ENCODE assay signal across 9 mouse cellular contexts in the genomic region with DNA sequence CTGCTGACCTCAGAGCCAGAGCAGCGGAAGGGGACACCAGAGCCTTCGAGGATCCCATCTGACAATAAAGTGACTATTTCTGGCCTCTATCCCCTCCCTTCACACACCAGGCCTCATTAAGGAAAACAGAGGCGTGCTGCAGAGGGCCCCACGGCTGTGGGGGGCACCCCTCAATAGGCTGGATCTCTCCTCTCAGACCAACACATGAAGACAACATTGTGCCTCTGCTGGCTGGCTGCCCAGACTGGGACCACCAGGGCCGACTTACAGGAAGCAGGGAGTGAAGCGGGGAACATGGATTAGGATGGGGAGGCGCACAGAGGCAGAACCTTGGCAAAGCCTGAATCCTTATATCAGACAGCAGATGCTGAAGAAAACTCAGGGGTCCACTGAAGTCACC.
DNase-seq lines count a peak whose midpoint lies in the region; ATAC-seq and TF ChIP-seq lines count a peak whose summit lies in the region.
"Had no signal": no experiment of that assay in that cellular context is flagged by ENCODE, and none has a peak within 500 bp of the region (broad histone marks: within the 10 kb centered on the region; RNA-seq: fewer than 3 reads in every experiment).

No protein-coding gene starts in this region.

- no peak for TF ChIP-seq CTCF in brain, embryonic 14.5 days (IDR thresholded peaks at IDR 0.05; ENCODE audit: borderline replicate concordance, extremely low read depth, insufficient read depth, insufficient read length)

- H3K4me3 ChIP-seq in forebrain, embryonic 14.5 days (ENCODE audit: low read depth, low read length): no peak overlapping the region
- H3K4me3 ChIP-seq in liver, embryonic 12.5 days: no peak overlapping the region
- H3K4me3 ChIP-seq: liver, embryonic 15.5 days had no signal

- no peaks in the 10 kb centered on the region for H3K9me3 ChIP-seq in forebrain, embryonic 14.5 days (replicated peaks; ENCODE audit: control insufficient read depth, low read length)
- H3K9me3 ChIP-seq in liver, embryonic 12.5 days (replicated peaks): no peaks in the 10 kb centered on the region
- H3K9me3 ChIP-seq: liver, embryonic 15.5 days had no signal

- DNase-seq in heart, postnatal 4 days: peak; percentile 33
- no peak for DNase-seq in heart, postnatal 36 days
- DNase-seq in brain, embryonic 14.5 days (ENCODE audit: low read depth): peak; percentile 97
- peak; percentile 91 for DNase-seq in forebrain, embryonic 14.5 days (ENCODE audit: low spot score)
- DNase-seq in thymus, postnatal 4 days: no peak
- DNase-seq in adrenal gland, postnatal 10 days: no peak
- DNase-seq in gastrocnemius, postnatal 14 days: no peak

- H3K27ac ChIP-seq in forebrain, embryonic 14.5 days (ENCODE audit: low read depth, low read length): peak overlapping the region; percentile 70
- peak overlapping the region; percentile 29; the same call in 1 of the 2 replicates for H3K27ac ChIP-seq in liver, embryonic 12.5 days
- H3K27ac ChIP-seq: liver, embryonic 15.5 days had no signal

- peak overlapping the region; percentile 47 for H3K9ac ChIP-seq in forebrain, embryonic 14.5 days (ENCODE audit: low read length)
- H3K9ac ChIP-seq in liver, embryonic 12.5 days: no peak overlapping the region
- H3K9ac ChIP-seq: liver, embryonic 15.5 days had no signal

- H3K4me2 ChIP-seq in forebrain, embryonic 14.5 days (ENCODE audit: low read length): no peak overlapping the region
- no peak overlapping the region for H3K4me2 ChIP-seq in liver, embryonic 12.5 days
- H3K4me2 ChIP-seq: liver, embryonic 15.5 days had no signal

- ATAC-seq in forebrain, embryonic 14.5 days: peak; percentile 83
- ATAC-seq in liver, embryonic 12.5 days: no peak

- no peaks in the 10 kb centered on the region for H3K27me3 ChIP-seq in forebrain, embryonic 14.5 days (replicated peaks; ENCODE audit: control insufficient read depth, insufficient read depth, low read length)
- H3K27me3 ChIP-seq in liver, embryonic 12.5 days (replicated peaks): no peaks in the 10 kb centered on the region
- H3K27me3 ChIP-seq: liver, embryonic 15.5 days had no signal

- TF ChIP-seq POLR2A in brain, embryonic 14.5 days (IDR thresholded peaks at IDR 0.05; ENCODE audit: borderline replicate concordance, extremely low read depth, insufficient read depth, insufficient read length, poor library complexity, severe bottlenecking): no peak

- peaks cover 23% of the 10 kb centered on the region for H3K4me1 ChIP-seq in forebrain, embryonic 14.5 days (ENCODE audit: control insufficient read depth, insufficient read depth, low read length)
- peaks cover 49% of the 10 kb centered on the region for H3K4me1 ChIP-seq in liver, embryonic 12.5 days

- 8% methylated on average over 7 of the region's 7 CpGs for WGBS in forebrain, embryonic 14.5 days
- WGBS in liver, embryonic 12.5 days (ENCODE audit: insufficient replicate concordance): 52% methylated on average over 7 of the region's 7 CpGs

- intact Hi-C loops in heart, postnatal 36 days (cut with DNase I): no loop called here
- intact Hi-C loops in gastrocnemius, postnatal 14 days (cut with DNase I; ENCODE audit: low total_unique reads): loop anchor here (10.0 kb wide), 2 partner anchors 158 to 188 kb away; no protein-coding TSS in a partner anchor

- peaks cover 52% of the 10 kb centered on the region for H3K36me3 ChIP-seq in forebrain, embryonic 14.5 days (ENCODE audit: control insufficient read depth, insufficient read depth, low read length)
- H3K36me3 ChIP-seq in liver, embryonic 12.5 days: peaks cover 73% of the 10 kb centered on the region

Comparison
In these comparisons a context has a peak if more than half of its experiments do, and no peak if none do; other contexts are left out.
1. DNase-seq: peak in heart, postnatal 4 days (single experiment), brain, embryonic 14.5 days (single experiment) and forebrain, embryonic 14.5 days (single experiment); none in heart, postnatal 36 days (0 of 2), thymus, postnatal 4 days (single experiment), adrenal gland, postnatal 10 days (single experiment) and gastrocnemius, postnatal 14 days (single experiment).